Mouse (Mus musculus): ENCODE measurements around the gene Srrm1. TPM values are rescaled to one million over a fixed set of nuclear protein-coding genes. Genes with fewer than 3 reads are reported as not detected.

Gene Srrm1
- total and polyA plus RNA-seq, 3 experiments = 26.9 to 285 (median 138) TPM

GRCm38 (mm10) chr4:135272640-135273306 lies 80.3 kb downstream of the Srrm1 start, which contains the start of gene Clic4:
Clic4 (minus strand) TSS chr4:135272814.
- H3K9ac ChIP-seq (ENCODE audit: control insufficient read depth, low read depth, low read length, poor library complexity, severe bottlenecking) = peak within 1 kb of the TSS; percentile 95
- H3K4me3 ChIP-seq (ENCODE audit: control insufficient read depth in 1 of 2, insufficient read depth in 1 of 2, low read depth in 2 of 2, low read length in 2 of 2) = peak within 1 kb of the TSS; percentile 78 to 93
- H3K36me3 ChIP-seq (ENCODE audit: control insufficient read depth in 1 of 2, insufficient read depth in 2 of 2, low read length in 2 of 2) = peaks cover 2 to 25% of the 10 kb centered on the region in 2 experiments; a peak in 3 of 4 replicates
- H3K27ac ChIP-seq (ENCODE audit: control insufficient read depth, low read depth, low read length) = peak within 1 kb of the TSS; percentile 85
- H3K4me1 ChIP-seq (ENCODE audit: control insufficient read depth in 1 of 2, insufficient read depth in 2 of 2, low read length in 2 of 2) = peaks cover 21 to 28% of the 10 kb centered on the region in 2 experiments
- H3K79me2 ChIP-seq (ENCODE audit: control insufficient read depth, insufficient read depth, low read length, poor library complexity) = peaks cover 41% of the 10 kb centered on the region
- H3K9me3 ChIP-seq (replicated peaks; ENCODE audit: insufficient read depth, low read length) = no peaks in the 10 kb centered on the region
- peak; percentile 99 for DNase-seq (ENCODE audit: low read depth, low spot score)
- no peaks in the 10 kb centered on the region for H3K27me3 ChIP-seq (ENCODE audit: control insufficient read depth in 1 of 2, insufficient read depth in 2 of 2, low read length in 2 of 2)
- TF ChIP-seq GABPA (IDR thresholded peaks at IDR 0.05; ENCODE audit: low read depth, low read length) (no peak), TAL1 (IDR thresholded peaks at IDR 0.05; ENCODE audit: low read length) (no peak), CHD2 (IDR thresholded peaks at IDR 0.05; ENCODE audit: low read length) (no peak), MEF2A (IDR thresholded peaks at IDR 0.05; ENCODE audit: extremely low read depth, insufficient replicate concordance, low read depth, low read length, poor library complexity, severe bottlenecking) (no peak), CTCF (IDR thresholded peaks at IDR 0.05 in 2 of 3, conservative IDR thresholded peaks at IDR 0.05 in 1 of 3; ENCODE audit: control insufficient read depth in 1 of 3, insufficient read depth in 1 of 3, low read depth in 2 of 3, low read length in 3 of 3, poor library complexity in 1 of 3, severe bottlenecking in 1 of 3) (no peak), ETS1 (IDR thresholded peaks at IDR 0.05; ENCODE audit: low read depth, low read length) (peak; percentile 87), HCFC1 (IDR thresholded peaks at IDR 0.05; ENCODE audit: low read depth, low read length) (0 out of 2 replicates have a peak, but pooled peaks have one; percentile 45), ZNF384 (IDR thresholded peaks at IDR 0.05; ENCODE audit: low read depth, low read length) (no peak), ZMIZ1 (IDR thresholded peaks at IDR 0.05; ENCODE audit: low read depth, low read length) (peak; percentile 90), ELF1 (IDR thresholded peaks at IDR 0.05; ENCODE audit: low read depth, low read length) (peak; percentile 39; the same call in 1 of the 2 replicates), BHLHE40 (IDR thresholded peaks at IDR 0.05; ENCODE audit: borderline replicate concordance, low read depth, low read length) (no peak), MYC (IDR thresholded peaks at IDR 0.05; ENCODE audit: low read depth, low read length) (peak; percentile 46; the same call in 1 of the 2 replicates), ZKSCAN1 (IDR thresholded peaks at IDR 0.05; ENCODE audit: low read depth, low read length) (no peak), MAFK (IDR thresholded peaks at IDR 0.05; ENCODE audit: borderline replicate concordance, low read depth, low read length) (no peak), ZC3H11A (IDR thresholded peaks at IDR 0.05; ENCODE audit: low read depth, low read length) (no peak), E2F4 (IDR thresholded peaks at IDR 0.05; ENCODE audit: borderline replicate concordance, low read depth, low read length) (no peak), MXI1 (IDR thresholded peaks at IDR 0.05; ENCODE audit: low read depth, low read length) (peak; percentile 76), SMC3 (IDR thresholded peaks at IDR 0.05; ENCODE audit: low read depth, low read length) (no peak), SIN3A (IDR thresholded peaks at IDR 0.05; ENCODE audit: low read length) (peak; percentile 54; the same call in 1 of the 2 replicates), POLR2A (IDR thresholded peaks at IDR 0.05; ENCODE audit: control insufficient read depth in 1 of 2, insufficient read depth in 1 of 2, low read depth in 1 of 2, low read length in 2 of 2, poor library complexity in 1 of 2) (peak; percentile 90 to 97), MYB (IDR thresholded peaks at IDR 0.05; ENCODE audit: low read depth, low read length) (no peak), POLR2AphosphoS2 (IDR thresholded peaks at IDR 0.05; ENCODE audit: low read length) (peak; percentile 93), GATA1 (IDR thresholded peaks at IDR 0.05; ENCODE audit: low read depth, low read length) (no peak), POLR2AphosphoS5 (IDR thresholded peaks at IDR 0.05; ENCODE audit: borderline replicate concordance, low read depth, low read length) (no peak), USF2 (IDR thresholded peaks at IDR 0.05; ENCODE audit: borderline replicate concordance in 1 of 2, insufficient read depth in 1 of 2, low read depth in 1 of 2, low read length in 2 of 2) (no peak), KAT2A (conservative IDR thresholded peaks at IDR 0.05; ENCODE audit: low read depth, low read length) (no peak), TBP (IDR thresholded peaks at IDR 0.05; ENCODE audit: low read depth, low read length) (peak; percentile 53; the same call in 1 of the 2 replicates), CHD1 (IDR thresholded peaks at IDR 0.05; ENCODE audit: low read depth, low read length) (no peak), EP300 (IDR thresholded peaks at IDR 0.05; ENCODE audit: low read depth in 1 of 2, low read length in 2 of 2) (no peak), RCOR1 (IDR thresholded peaks at IDR 0.05; ENCODE audit: low read depth, low read length) (no peak), RAD21 (IDR thresholded peaks at IDR 0.05; ENCODE audit: low read depth, low read length) (no peak), NELFE (IDR thresholded peaks at IDR 0.05; ENCODE audit: low read depth, low read length) (peak; percentile 92), MAZ (IDR thresholded peaks at IDR 0.05; ENCODE audit: low read depth, low read length) (peak; percentile 92), UBTF (IDR thresholded peaks at IDR 0.05; ENCODE audit: borderline replicate concordance, insufficient read depth, low read depth, low read length) (no peak), USF1 (IDR thresholded peaks at IDR 0.05; ENCODE audit: low read depth, low read length) (no peak), TCF12 (IDR thresholded peaks at IDR 0.05; ENCODE audit: low read depth, low read length) (peak; percentile 42; the same call in 1 of the 2 replicates)
